Mouse (Mus musculus) midbrain, embryonic 10.5 days (tissue): ENCODE results near the gene Iars. TPM values are rescaled to one million over a fixed set of nuclear protein-coding genes. Genes with fewer than 3 reads are reported as not detected.
"Not testable (repeated sequence)": the region's sequence is repeated elsewhere in the genome, so short reads cannot be mapped to it uniquely, and the experiment has no call there.

ENCODE experiments used
- DNase-seq: peaks from one replicate; pipeline ENCODE4 v3.0.0-alpha.2; 2017; ENCODE audit warnings: low spot score
- H3K27ac ChIP-seq: fragments of 300-500 bp; sonication (generic); replicated peaks from 2 replicates; pipeline ENCODE4 v1.5.1; 2016; ENCODE audit warnings: mild to moderate bottlenecking
- H3K27me3 ChIP-seq: fragments of 300-500 bp; sonication (generic); 2 replicates; pipeline ENCODE4 v1.6.1; 2016; ENCODE audit warnings: low read depth, mild to moderate bottlenecking; ENCODE audit not compliant: poor library complexity, severe bottlenecking
- H3K36me3 ChIP-seq: fragments of 300-500 bp; sonication (generic); 2 replicates; pipeline ENCODE4 v1.6.1; 2016; ENCODE audit warnings: mild to moderate bottlenecking, moderate library complexity
- H3K4me1 ChIP-seq: fragments of 300-500 bp; sonication (generic); 2 replicates; pipeline ENCODE4 v1.6.1; 2016
- H3K4me3 ChIP-seq: fragments of 300-500 bp; sonication (generic); 2 replicates; pipeline ENCODE4 v1.5.1; 2016; ENCODE audit warnings: mild to moderate bottlenecking, moderate library complexity
- H3K9me3 ChIP-seq: fragments of 300-500 bp; sonication (generic); replicated peaks from 2 replicates; pipeline ENCODE4 v1.6.1; 2016; ENCODE audit warnings: mild to moderate bottlenecking
- WGBS: fragments of 180-500 bp; shearing (Covaris S2); methylation state at CpG from one replicate; pipeline ENCODE4 v1.1.7; 2016; 5-methylcytosine and 5-hydroxymethylcytosine counted together
- polyA plus RNA-seq: library from polyadenylated mRNA; unstranded; fragments of >200 nt; fragmentation: Nextera tagmentation; extraction: Ambion mirVana; gene quantifications from 2 replicates; pipeline ENCODE4 v1.2.1, GENCODE M21; 2016

The Iars gene
- polyA plus RNA-seq, 1 experiment from 2014 or later: 105 TPM

GRCm38 (mm10) chr13:49757966-49758365 is 76.1 kb downstream of the Iars start:
- Histone ChIP-seq H3K27ac (no peak overlapping the region), H3K36me3 (no peaks in the 10 kb centered on the region), H3K4me1 (no peaks in the 10 kb centered on the region), H3K4me3 (no peak overlapping the region), H3K27me3 (no peaks in the 10 kb centered on the region), H3K9me3 (no peaks in the 10 kb centered on the region)
- DNase-seq: no peak
- 90% methylated on average over 4 of the region's 4 CpGs for WGBS

- H3K27ac ChIP-seq: no peak overlapping the region
- no peak for DNase-seq
- H3K4me3 ChIP-seq: no peak overlapping the region
- no peaks in the 10 kb centered on the region for H3K4me1 ChIP-seq
- no peaks in the 10 kb centered on the region for H3K27me3 ChIP-seq
- H3K36me3 ChIP-seq: no peaks in the 10 kb centered on the region
- WGBS: 73% methylated on average over 1 of the region's 1 CpGs
- no peaks in the 10 kb centered on the region for H3K9me3 ChIP-seq
Observed at GRCm38 (mm10) chr13:49760675-49761074, 78.8 kb downstream of the Iars start.

GRCm38 (mm10) chr13:49762208-49762607 is 80.3 kb downstream of the Iars start:
- Histone ChIP-seq H3K9me3 (no peaks in the 10 kb centered on the region), H3K4me3 (no peak overlapping the region), H3K27me3 (no peaks in the 10 kb centered on the region), H3K4me1 (peaks cover 3% of the 10 kb centered on the region; the same call in 1 of the 2 replicates), H3K27ac (no peak overlapping the region), H3K36me3 (no peaks in the 10 kb centered on the region)
- DNase-seq: no peak
- WGBS: 90% methylated on average over 14 of the region's 14 CpGs

- Histone ChIP-seq H3K27me3 (no peaks in the 10 kb centered on the region), H3K4me1 (peaks cover 3% of the 10 kb centered on the region; the same call in 1 of the 2 replicates), H3K4me3 (no peak overlapping the region), H3K36me3 (no peaks in the 10 kb centered on the region), H3K9me3 (no peaks in the 10 kb centered on the region), H3K27ac (no peak overlapping the region)
- WGBS: 87% methylated on average over 8 of the region's 8 CpGs
- no peak for DNase-seq
Observed at GRCm38 (mm10) chr13:49765306-49765705, 83.4 kb downstream of the Iars start.

- no peaks in the 10 kb centered on the region for H3K27me3 ChIP-seq
- H3K36me3 ChIP-seq: no peaks in the 10 kb centered on the region
- no peak overlapping the region for H3K27ac ChIP-seq
- H3K4me3 ChIP-seq: no peak overlapping the region
- H3K9me3 ChIP-seq: no peaks in the 10 kb centered on the region
- DNase-seq: no peak
- WGBS: 73% methylated on average over 9 of the region's 9 CpGs
- peaks cover 3% of the 10 kb centered on the region; the same call in 1 of the 2 replicates for H3K4me1 ChIP-seq
Observed at GRCm38 (mm10) chr13:49766269-49766668, 84.4 kb downstream of the Iars start.

GRCm38 (mm10) chr13:49768048-49768447 is 86.1 kb downstream of the Iars start:
- DNase-seq: no peak
- 92% methylated on average over 2 of the region's 2 CpGs for WGBS
- Histone ChIP-seq H3K36me3 (no peaks in the 10 kb centered on the region), H3K9me3 (no peaks in the 10 kb centered on the region), H3K27me3 (no peaks in the 10 kb centered on the region), H3K4me3 (no peak overlapping the region), H3K27ac (no peak overlapping the region), H3K4me1 (peaks cover 3% of the 10 kb centered on the region; the same call in 1 of the 2 replicates)

GRCm38 (mm10) chr13:49769111-49769510 is 87.2 kb downstream of the Iars start:
- WGBS: 88% methylated on average over 16 of the region's 16 CpGs
- no peaks in the 10 kb centered on the region for H3K9me3 ChIP-seq
- H3K27me3 ChIP-seq: no peaks in the 10 kb centered on the region
- peaks cover 3% of the 10 kb centered on the region; the same call in 1 of the 2 replicates for H3K4me1 ChIP-seq
- no peak overlapping the region for H3K4me3 ChIP-seq
- no peak overlapping the region for H3K27ac ChIP-seq
- no peak for DNase-seq
- H3K36me3 ChIP-seq: no peaks in the 10 kb centered on the region

- H3K9me3 ChIP-seq, H3K4me3 ChIP-seq, H3K4me1 ChIP-seq, DNase-seq, H3K27me3 ChIP-seq, H3K36me3 ChIP-seq, H3K27ac ChIP-seq: not testable (repeated sequence)
Observed at GRCm38 (mm10) chr13:49771536-49771935, 89.6 kb downstream of the Iars start.

Other genes starting within 250 kb of the Iars start
- 1.2 and 1.6 TPM in 2 replicates for gene Tes3-ps, start 188.8 kb upstream of the Iars start, polyA plus RNA-seq
- 0.53 and 0.97 TPM in 2 replicates for gene Ecm2, start 177.3 kb upstream of the Iars start, polyA plus RNA-seq
- gene Aspn, start 137.7 kb upstream of the Iars start, polyA plus RNA-seq: 0.11 and 0.15 TPM in 2 replicates
- 1.1 TPM in 2 replicates for gene Omd, start 99.6 kb upstream of the Iars start, polyA plus RNA-seq
- 1.8 and 4.8 TPM in 2 replicates for gene Ogn, start 74.1 kb upstream of the Iars start, polyA plus RNA-seq
- 32.1 and 38.4 TPM in 2 replicates for gene Cenpp, start 29.3 kb upstream of the Iars start, polyA plus RNA-seq
- 22.7 and 23.9 TPM in 2 replicates for gene Nol8, start 29.0 kb upstream of the Iars start, polyA plus RNA-seq
- gene Gm30302, start 116.9 kb downstream of the Iars start, polyA plus RNA-seq: not detected in 2 replicates